Mouse (Mus musculus): ENCODE results near the gene Hopx. TPM values are rescaled to one million over a fixed set of nuclear protein-coding genes. Genes with fewer than 3 reads are reported as not detected.

Gene Hopx
- total and polyA plus RNA-seq, 3 experiments, result 26.8 to 43.4 TPM; not detected in 1

GRCm38 (mm10) chr5:77162566-77162965 lies 47.6 kb upstream of the Hopx start:
- TF ChIP-seq BHLHE40 (IDR thresholded peaks at IDR 0.05; ENCODE audit: borderline replicate concordance, low read depth, low read length) (no peak), MAFK (IDR thresholded peaks at IDR 0.05; ENCODE audit: borderline replicate concordance, low read depth, low read length) (no peak), ZNF384 (IDR thresholded peaks at IDR 0.05; ENCODE audit: low read depth, low read length) (no peak), HCFC1 (IDR thresholded peaks at IDR 0.05; ENCODE audit: low read depth, low read length) (no peak), KAT2A (conservative IDR thresholded peaks at IDR 0.05; ENCODE audit: low read depth, low read length) (no peak), RCOR1 (IDR thresholded peaks at IDR 0.05; ENCODE audit: low read depth, low read length) (no peak), USF2 (IDR thresholded peaks at IDR 0.05; ENCODE audit: borderline replicate concordance in 1 of 2, insufficient read depth in 1 of 2, low read depth in 1 of 2, low read length in 2 of 2) (no peak), ZKSCAN1 (IDR thresholded peaks at IDR 0.05; ENCODE audit: low read depth, low read length) (no peak), CHD1 (IDR thresholded peaks at IDR 0.05; ENCODE audit: low read depth, low read length) (no peak), SIN3A (IDR thresholded peaks at IDR 0.05; ENCODE audit: low read length) (no peak)
- H3K36me3 ChIP-seq (ENCODE audit: control insufficient read depth in 1 of 2, insufficient read depth in 2 of 2, low read length in 2 of 2), result peaks cover 0 to 15% of the 10 kb centered on the region in 2 experiments; a peak in 2 of 4 replicates
- H3K9ac ChIP-seq (ENCODE audit: control insufficient read depth, low read depth, low read length, poor library complexity, severe bottlenecking), result no peak overlapping the region
- no peak for DNase-seq (ENCODE audit: low read depth, low spot score)
- H3K79me2 ChIP-seq (ENCODE audit: control insufficient read depth, insufficient read depth, low read length, poor library complexity), result no peaks in the 10 kb centered on the region
- H3K4me1 ChIP-seq (ENCODE audit: control insufficient read depth in 1 of 2, insufficient read depth in 2 of 2, low read length in 2 of 2), result peaks cover 12 to 21% of the 10 kb centered on the region in 2 experiments
- H3K4me3 ChIP-seq (ENCODE audit: control insufficient read depth in 1 of 2, insufficient read depth in 1 of 2, low read depth in 2 of 2, low read length in 2 of 2), result no peak overlapping the region
- H3K27me3 ChIP-seq (ENCODE audit: control insufficient read depth in 1 of 2, insufficient read depth in 2 of 2, low read length in 2 of 2), result no peaks in the 10 kb centered on the region
- no peaks in the 10 kb centered on the region for H3K9me3 ChIP-seq (replicated peaks; ENCODE audit: insufficient read depth, low read length)
- no peak overlapping the region for H3K27ac ChIP-seq (ENCODE audit: control insufficient read depth, low read depth, low read length)

GRCm38 (mm10) chr5:77157777-77158540 lies 43.0 kb upstream of the Hopx start:
- no peak for TF ChIP-seq NELFE (IDR thresholded peaks at IDR 0.05; ENCODE audit: low read depth, low read length)
- no peak for TF ChIP-seq ZKSCAN1 (IDR thresholded peaks at IDR 0.05; ENCODE audit: low read depth, low read length)
- no peak for TF ChIP-seq TBP (IDR thresholded peaks at IDR 0.05; ENCODE audit: low read depth, low read length)
- no peak for TF ChIP-seq EP300 (IDR thresholded peaks at IDR 0.05; ENCODE audit: low read depth in 1 of 2, low read length in 2 of 2)
- TF ChIP-seq E2F4 (IDR thresholded peaks at IDR 0.05; ENCODE audit: borderline replicate concordance, low read depth, low read length), result no peak
- TF ChIP-seq USF2 (IDR thresholded peaks at IDR 0.05; ENCODE audit: borderline replicate concordance in 1 of 2, insufficient read depth in 1 of 2, low read depth in 1 of 2, low read length in 2 of 2), result no peak
- no peak for TF ChIP-seq RCOR1 (IDR thresholded peaks at IDR 0.05; ENCODE audit: low read depth, low read length)
- no peak for TF ChIP-seq HCFC1 (IDR thresholded peaks at IDR 0.05; ENCODE audit: low read depth, low read length)
- no peak for TF ChIP-seq SIN3A (IDR thresholded peaks at IDR 0.05; ENCODE audit: low read length)
- TF ChIP-seq MAFK (IDR thresholded peaks at IDR 0.05; ENCODE audit: borderline replicate concordance, low read depth, low read length), result no peak
- no peak for TF ChIP-seq RAD21 (IDR thresholded peaks at IDR 0.05; ENCODE audit: low read depth, low read length)
- TF ChIP-seq POLR2AphosphoS2 (IDR thresholded peaks at IDR 0.05; ENCODE audit: low read length), result no peak
- TF ChIP-seq MYC (IDR thresholded peaks at IDR 0.05; ENCODE audit: low read depth, low read length), result no peak
- no peak for TF ChIP-seq TCF12 (IDR thresholded peaks at IDR 0.05; ENCODE audit: low read depth, low read length)
- TF ChIP-seq POLR2A (IDR thresholded peaks at IDR 0.05; ENCODE audit: control insufficient read depth in 1 of 2, insufficient read depth in 1 of 2, low read depth in 1 of 2, low read length in 2 of 2, poor library complexity in 1 of 2), result no peak
- TF ChIP-seq ZMIZ1 (IDR thresholded peaks at IDR 0.05; ENCODE audit: low read depth, low read length), result no peak
- no peak for TF ChIP-seq ZNF384 (IDR thresholded peaks at IDR 0.05; ENCODE audit: low read depth, low read length)
- no peak for TF ChIP-seq GATA1 (IDR thresholded peaks at IDR 0.05; ENCODE audit: low read depth, low read length)
- no peak for TF ChIP-seq MXI1 (IDR thresholded peaks at IDR 0.05; ENCODE audit: low read depth, low read length)
- H3K9ac ChIP-seq (ENCODE audit: control insufficient read depth, low read depth, low read length, poor library complexity, severe bottlenecking), result no peak overlapping the region
- H3K27ac ChIP-seq (ENCODE audit: control insufficient read depth, low read depth, low read length), result no peak overlapping the region
- H3K4me1 ChIP-seq (ENCODE audit: control insufficient read depth in 1 of 2, insufficient read depth in 2 of 2, low read length in 2 of 2), result no peaks in the 10 kb centered on the region
- H3K79me2 ChIP-seq (ENCODE audit: control insufficient read depth, insufficient read depth, low read length, poor library complexity), result no peaks in the 10 kb centered on the region
- no peaks in the 10 kb centered on the region for H3K9me3 ChIP-seq (replicated peaks; ENCODE audit: insufficient read depth, low read length)
- no peaks in the 10 kb centered on the region for H3K36me3 ChIP-seq (ENCODE audit: control insufficient read depth in 1 of 2, insufficient read depth in 2 of 2, low read length in 2 of 2)
- no peak overlapping the region for H3K4me3 ChIP-seq (ENCODE audit: control insufficient read depth in 1 of 2, insufficient read depth in 1 of 2, low read depth in 2 of 2, low read length in 2 of 2)
- no peak for DNase-seq (ENCODE audit: low read depth, low spot score)
- H3K27me3 ChIP-seq (ENCODE audit: control insufficient read depth in 1 of 2, insufficient read depth in 2 of 2, low read length in 2 of 2), result no peaks in the 10 kb centered on the region
